Mouse (Mus musculus): ENCODE data around the gene Pold2. TPM values are rescaled to one million over a fixed set of nuclear protein-coding genes. Genes with fewer than 3 reads are reported as not detected.
A peak's percentile ranks its signal among the peaks of the same experiment; 100 is the strongest.

Pold2 gene
- total RNA-seq, 2 experiments from 2014 or later: 18.0 to 19.2 TPM

DNA sequence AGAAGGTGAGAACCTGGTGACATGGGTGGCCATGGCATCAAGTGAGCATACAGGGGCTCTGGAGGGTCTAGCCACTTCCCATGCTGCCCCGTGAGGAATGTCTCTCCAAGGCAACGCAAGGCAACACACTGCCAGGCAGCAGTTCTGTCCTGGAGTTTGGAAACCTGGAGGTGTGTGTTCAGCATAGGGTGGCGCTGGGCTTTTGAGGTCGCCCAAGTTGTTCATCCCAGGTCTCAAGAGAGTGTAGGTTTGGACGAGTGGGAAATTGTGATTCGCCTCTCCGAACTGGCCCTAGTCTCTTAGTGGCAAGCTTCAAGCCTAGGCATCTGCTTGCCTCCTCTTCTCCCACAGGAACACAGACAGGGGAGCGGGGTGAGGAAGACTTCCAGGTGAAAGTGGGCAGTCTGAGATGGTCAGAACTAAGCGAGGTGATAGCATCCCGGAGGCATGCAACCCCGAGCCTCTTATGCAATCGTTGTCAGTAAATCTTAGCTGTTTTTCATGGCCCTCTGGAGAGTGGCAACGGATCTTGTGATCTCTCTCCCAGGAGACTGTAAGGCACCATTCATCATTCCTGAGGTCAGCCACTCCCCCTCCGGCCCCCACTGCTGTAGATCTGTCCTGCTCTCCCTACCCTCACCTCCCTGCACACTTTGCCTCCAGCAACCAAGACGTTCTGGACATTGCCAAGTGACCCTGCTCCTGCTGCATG is 15.5 kb downstream of the Pold2 start:
- no peak for DNase-seq (ENCODE audit: low spot score in 2 of 2)
- intact Hi-C loops (cut with DNase I): no loop called here

DNA sequence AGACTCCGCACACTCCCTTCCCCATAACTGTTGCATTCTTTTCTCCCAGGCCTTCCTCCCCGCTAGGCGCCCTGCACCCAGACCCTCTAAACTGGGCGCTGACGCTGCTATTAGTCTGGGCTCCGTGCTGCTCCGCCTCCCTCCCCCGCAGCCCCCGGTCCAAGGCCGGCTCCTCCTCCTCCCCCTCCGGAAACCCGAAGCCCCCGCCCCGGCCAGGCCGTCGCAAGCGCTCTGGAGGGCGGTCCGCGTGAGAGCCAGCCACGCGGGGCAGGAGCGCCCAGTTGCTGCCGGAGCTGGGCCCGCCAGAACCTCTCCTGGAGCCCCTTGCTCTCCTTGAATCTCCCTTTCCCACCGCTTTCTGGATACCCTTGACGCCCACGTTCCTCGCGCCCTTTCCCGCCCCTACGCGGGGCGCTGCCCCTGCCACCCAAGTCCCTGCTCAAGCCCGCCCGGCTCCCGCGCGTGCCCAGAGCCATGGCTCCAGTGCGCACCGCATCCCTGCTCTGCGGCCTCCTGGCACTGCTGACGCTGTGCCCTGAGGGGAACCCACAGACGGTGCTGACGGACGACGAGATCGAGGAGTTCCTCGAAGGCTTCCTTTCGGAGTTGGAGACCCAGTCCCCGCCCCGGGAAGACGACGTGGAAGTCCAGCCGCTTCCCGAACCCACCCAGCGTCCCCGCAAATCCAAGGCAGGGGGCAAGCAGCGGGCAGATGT is 16.3 kb downstream of the Pold2 start, which contains the start of gene Aebp1:
Gene Aebp1, plus strand, starts transcription at position 270 of the 716 bp plus-strand sequence.
- intact Hi-C loops (cut with DNase I): no loop called here
- no peak for DNase-seq (ENCODE audit: low spot score in 2 of 2)

DNA sequence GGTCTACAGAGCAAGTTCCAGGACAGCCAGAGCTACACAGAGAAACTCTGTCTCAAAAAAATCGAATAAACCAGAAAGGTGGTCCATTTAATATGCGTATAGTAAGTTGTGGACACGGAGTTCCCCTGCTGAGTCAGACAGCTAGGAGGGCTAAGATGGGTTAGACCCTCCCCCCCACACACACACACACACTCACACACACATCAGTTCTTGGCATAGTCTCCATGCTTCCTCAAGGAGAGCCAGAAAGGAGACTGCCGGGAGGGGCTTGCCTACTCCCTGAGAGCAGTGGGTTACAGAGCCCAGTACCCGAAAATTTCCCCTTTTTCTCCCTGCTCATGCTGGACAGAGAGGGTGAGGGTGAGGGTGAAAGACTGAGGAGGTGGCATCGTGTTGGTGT is 17.5 kb downstream of the Pold2 start:
- DNase-seq (ENCODE audit: low spot score in 2 of 2): no peak
- intact Hi-C loops (cut with DNase I): no loop called here

DNA sequence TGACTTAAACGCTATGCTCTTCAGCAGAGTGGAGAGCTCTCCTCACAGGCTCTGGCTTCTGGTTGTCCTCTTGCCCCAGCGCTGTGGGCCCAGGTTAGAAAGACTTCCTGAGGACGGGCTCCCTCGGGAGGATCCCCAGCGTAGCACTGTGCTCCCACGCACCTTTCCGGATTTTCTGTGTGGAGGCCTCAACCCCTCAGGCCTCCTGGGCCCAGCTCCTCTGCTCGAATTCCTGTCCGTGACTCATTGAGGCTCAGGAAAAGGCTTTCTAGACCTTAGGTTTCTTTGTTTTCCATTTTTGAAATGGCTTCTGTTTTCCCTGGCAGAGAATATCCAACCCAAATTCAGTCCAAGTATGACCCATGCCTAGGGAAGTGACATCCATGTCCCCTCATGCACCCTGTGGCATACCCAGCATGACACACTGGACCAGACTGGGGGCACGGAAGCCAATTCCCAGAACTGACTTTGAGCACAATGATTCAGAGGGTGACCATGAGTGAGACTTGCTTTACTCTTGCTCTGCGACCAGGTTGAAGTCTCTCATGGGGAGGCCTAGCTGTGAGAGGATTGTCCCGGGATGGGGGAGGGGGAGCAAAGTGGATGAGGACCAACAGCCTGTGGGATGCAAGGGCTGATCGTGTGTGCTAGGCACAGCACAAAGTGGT is 18.1 kb downstream of the Pold2 start:
- no peak for DNase-seq (ENCODE audit: low spot score in 2 of 2)

DNA sequence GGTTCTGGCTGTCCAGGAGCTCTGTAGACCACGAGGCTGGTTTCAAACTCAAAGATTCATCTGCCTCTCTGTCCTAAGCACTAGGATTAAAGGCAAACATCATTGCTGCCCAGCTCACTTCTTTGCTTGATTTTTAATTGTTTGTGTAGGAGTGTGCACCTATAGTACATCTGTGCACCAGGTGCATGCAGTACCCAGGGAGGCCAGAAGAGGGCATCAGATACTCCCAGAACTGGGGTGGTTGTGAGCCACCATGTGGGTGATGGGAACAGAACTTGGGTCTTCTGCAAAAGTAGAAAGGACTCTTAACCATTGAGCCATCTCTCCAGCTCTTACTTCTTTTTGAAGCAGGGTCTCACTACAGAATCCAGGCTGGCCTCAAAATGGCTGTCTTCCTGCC is 19.4 kb downstream of the Pold2 start:
- intact Hi-C loops (cut with DNase I): no loop called here

More for the DNA sequence above, 18.1 kb downstream of the Pold2 start:
- intact Hi-C loops (cut with DNase I): no loop called here

DNA sequence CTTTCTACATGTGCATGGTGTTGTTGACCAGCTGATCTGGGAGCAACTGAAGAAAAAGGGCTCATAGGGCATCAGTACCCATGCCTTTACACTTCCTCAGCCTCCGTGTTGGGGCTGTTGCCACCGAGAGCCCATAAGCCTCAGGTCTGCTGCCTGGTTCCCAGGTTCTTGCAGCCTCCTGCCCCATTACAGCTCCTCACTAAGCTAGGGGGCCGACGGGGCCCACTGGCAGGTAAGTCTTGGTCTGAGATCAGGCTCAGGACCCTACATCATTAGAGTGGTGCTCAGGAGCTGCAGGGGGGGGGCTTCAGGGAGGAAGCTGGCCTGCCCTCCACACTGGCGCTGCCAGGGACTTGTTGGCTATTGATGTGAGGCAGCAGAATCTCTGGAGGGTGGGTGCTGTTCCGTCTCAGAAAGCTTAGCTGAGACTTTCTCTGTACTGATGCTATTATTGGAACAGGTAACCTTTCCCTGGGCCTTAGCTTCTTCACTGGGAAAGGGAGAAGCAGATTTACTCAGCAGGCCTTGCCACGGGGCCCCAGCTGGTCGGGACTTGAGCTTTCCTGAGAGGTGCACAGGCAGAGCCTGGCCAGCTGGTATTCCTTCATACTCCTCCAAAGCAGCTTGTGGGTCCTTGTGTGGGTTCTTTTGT is 21.5 kb downstream of the Pold2 start:
- DNase-seq (ENCODE audit: low spot score in 2 of 2): no peak
- intact Hi-C loops (cut with DNase I): no loop called here

More for the DNA sequence above, 19.4 kb downstream of the Pold2 start:
- no peak for DNase-seq (ENCODE audit: low spot score in 2 of 2)

DNA sequence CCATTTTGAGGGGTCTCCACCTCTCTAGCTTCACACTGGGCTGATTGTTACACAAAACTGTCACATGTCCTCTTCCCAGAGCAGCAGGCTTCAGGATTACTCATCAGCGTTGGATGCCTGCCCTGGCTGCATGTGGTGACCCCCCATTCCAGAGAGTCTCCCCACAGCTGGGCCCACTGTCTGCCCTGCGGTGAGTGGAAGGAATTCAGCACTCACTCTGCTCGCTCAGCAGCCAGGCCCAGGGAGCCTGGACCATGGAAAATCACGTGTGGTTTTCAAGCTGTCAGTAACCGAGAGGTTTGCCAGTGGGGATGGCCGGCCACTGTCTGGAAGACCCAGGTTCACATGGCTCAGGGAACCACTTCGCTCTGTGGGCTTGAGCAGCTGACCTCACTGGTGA is 22.2 kb downstream of the Pold2 start:
- DNase-seq (ENCODE audit: low spot score in 2 of 2): peak; percentile 24 to 38
- intact Hi-C loops (cut with DNase I): no loop called here

DNA sequence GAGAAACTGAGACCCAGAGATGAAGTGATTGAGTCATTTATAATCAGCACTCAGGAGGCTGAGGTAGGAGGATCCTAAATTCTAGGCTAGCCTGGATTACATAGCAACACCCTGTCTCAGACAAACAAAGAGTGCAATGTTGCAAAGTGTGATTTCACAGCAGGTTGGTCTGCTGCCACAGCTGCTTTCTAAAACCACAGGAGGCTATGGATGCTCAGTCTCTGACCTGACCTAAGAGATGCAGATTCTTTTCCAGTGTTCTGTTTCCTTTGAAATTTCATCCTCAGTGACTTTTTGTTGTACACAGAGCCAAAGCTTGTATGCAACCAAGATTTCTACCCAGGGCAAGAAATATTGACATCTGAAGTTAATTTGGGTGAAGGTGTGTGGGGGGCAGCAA is 22.6 kb downstream of the Pold2 start:
- intact Hi-C loops (cut with DNase I): no loop called here
- DNase-seq (ENCODE audit: low spot score in 2 of 2): no peak

DNA sequence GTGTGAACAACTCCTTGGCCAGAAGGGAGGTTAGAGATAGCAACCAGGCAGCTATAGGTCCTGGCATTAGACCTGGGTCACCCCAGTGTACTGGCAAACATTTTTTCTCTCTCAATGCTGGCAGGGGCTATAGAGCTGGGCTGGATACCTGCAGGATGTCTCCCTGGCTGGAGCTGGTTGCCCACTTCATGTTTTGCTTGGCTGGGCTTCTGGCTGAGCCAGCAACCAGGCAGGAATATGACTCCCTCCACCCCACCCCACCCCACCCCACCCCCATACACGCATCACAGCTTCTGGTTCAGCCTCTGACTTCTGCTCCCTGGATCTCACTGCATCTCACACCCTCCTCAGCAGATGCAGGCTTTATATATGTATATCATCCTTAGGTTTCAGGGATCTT is 25.8 kb downstream of the Pold2 start:
- intact Hi-C loops (cut with DNase I): no loop called here
- DNase-seq (ENCODE audit: low spot score in 2 of 2): no peak

DNA sequence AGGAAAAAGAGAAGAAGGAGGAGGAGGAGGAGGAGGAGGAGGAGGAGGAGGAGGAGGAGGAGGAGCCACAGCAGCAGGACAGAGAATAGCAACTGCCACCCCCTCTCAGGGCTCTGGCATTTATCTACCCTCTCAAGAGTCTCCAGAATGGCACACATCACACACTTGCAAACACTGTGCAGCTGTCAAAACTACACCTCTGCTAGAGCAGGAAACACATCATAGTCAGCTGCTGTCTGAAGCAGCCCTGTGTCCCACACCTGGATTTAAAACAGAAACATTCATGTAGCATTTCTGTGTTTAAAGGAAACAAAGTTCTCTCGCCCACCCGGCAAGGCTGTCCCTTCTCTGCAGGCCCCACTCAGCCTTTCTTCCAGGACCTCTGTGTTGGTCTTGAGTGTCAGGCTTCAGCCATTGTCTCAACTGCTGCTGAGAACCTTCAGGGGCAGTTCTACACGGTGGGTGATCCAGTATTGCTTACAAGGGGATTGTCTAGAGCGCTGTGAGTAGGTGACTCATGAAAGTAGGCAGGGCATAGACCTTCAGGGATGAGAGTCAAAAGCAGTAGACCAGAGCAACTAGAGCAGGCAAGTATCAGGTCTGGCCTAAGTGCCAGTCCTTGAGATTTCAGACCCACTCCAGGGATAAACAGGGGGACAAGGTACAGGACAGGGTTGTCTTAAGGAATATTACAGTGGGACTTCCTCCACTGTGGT is 26.9 kb downstream of the Pold2 start:
- DNase-seq (ENCODE audit: low spot score in 2 of 2): no peak
- intact Hi-C loops (cut with DNase I): no loop called here

DNA sequence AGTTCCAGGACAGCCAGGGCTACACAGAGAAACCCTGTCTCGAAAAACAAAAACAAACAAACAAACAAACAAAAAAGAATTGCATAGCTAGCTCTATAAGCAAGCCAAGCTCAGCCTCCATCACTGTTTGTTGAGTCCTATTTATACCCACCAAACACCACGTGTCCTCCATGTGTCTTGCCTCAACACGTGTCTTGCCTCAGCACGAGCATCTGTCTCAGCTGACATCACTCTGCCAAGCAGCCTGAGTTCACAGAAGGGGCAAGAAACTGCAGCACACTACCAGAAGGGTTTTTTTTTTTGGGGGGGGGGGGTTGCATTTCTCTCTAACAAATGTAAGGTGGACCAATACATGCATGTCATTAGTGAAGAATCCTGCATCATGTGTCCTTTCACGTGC is 27.6 kb downstream of the Pold2 start:
- DNase-seq (ENCODE audit: low spot score in 2 of 2): no peak
- intact Hi-C loops (cut with DNase I): no loop called here

DNA sequence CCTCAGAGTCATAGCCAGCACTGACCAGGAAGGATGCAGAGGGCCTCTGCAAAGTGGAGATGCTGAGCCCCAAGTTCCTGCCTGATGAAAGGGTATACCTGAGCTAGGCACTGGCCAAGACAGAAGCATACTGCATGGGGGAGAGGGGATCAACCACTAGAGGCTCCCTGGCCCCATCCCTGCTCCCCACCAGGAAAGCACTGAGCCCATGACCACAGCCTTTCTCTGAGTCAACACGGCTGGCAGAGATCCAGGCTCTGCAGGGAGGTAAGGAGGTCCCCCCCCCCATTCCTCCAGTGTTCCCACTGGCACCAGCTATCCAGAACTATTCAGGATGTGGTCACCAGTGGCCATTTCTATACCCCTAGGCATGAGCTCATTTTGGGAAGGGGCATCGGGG is 28.8 kb downstream of the Pold2 start:
- intact Hi-C loops (cut with DNase I): no loop called here
- DNase-seq (ENCODE audit: low spot score in 2 of 2): no peak

DNA sequence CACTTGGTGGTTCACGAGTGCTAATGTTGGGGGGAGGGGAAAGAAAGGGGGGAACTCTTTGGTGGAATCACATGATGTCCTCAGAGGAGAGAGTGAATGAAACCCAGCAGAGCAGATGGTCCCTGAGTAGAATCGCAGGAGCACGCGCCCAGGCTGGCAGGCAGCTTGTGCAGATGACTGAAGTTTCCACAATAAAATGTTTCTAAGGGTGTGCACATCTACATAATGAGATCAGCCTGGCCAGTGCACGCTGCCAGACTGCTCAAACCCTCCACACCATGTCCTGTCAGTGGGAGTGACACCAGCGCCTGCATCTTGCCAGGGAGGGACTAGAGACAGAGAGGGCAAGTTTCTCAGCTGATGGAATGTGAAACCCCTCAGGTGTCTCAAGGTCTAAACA is 29.4 kb downstream of the Pold2 start:
- intact Hi-C loops (cut with DNase I): no loop called here
- DNase-seq (ENCODE audit: low spot score in 2 of 2): peak; percentile 36 to 50

DNA sequence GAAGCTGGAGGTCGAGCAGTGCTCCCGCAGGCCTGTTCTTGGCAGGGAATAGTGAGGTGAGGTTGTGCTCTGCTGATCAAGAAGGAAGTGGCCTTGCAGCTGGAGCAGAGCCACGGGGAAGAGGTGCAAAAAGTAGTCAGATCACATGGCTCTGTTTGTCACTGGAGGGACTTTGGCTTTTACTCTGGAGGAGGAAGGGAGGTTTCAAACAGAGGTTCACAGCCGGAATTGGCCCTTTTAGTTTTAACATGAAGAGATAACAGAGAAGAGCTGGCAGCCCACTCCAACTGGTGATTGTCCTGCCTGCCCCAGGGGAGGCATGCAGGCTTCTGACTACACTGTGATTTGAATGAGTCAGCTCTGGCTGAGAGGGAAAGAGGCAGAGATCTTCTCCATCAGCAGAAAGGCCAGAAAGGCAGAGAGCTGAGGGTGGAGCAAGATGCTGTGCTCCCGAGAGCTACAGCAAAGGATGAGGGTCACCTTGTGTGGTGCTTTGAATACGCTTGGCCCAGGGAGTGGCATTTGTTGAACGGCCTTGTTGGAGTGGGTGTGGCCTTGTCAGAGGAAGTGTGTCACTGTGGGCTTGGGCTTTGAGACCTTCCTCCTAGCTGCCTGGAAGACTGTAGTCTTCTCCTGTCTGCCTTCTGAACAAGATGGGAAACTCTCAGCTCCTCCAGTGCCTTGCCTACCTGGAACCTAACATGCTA is 31.3 kb downstream of the Pold2 start:
- intact Hi-C loops (cut with DNase I): no loop called here
- no peak for DNase-seq (ENCODE audit: low spot score in 2 of 2)

DNA sequence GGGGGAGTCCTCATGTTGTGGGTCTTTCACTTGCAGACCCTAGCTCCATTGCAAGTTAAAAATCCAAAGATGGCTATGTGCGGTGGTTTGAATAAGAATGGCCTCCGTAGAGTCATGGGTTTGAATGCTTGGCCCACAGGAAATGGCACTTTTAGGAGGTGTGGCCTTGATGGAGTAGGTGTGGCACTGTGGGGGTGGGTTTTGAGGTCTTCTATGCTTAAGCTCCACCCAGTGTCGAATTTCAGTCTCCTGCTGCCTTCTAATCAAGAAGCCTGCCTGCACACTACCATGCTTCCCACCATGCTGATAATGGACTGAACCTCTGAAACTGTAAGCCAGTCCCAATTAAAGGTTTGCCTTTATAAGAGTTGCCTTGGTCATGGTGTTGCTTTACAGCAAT is 35.0 kb downstream of the Pold2 start:
- intact Hi-C loops (cut with DNase I): no loop called here
- DNase-seq (ENCODE audit: low spot score in 2 of 2): no peak

DNA sequence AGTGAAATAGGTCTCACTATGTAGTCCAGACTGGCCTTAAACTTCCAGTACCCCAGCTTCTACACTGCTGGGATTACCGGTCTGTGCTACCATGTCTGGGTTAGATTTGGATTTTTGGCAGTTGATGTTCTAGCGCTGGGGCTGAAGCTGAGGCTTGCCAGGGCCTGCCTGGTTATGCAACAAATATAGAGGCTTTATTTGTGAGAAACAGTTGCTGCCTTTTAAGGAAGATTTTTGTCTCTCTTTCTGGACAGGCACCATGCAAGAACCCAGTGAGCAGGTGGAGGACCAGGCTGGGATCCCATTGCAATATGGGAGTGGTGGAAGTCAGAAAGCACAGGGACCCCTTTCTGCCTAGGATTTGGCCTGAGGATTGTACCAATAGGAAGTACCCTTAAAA is 36.3 kb downstream of the Pold2 start:
- intact Hi-C loops (cut with DNase I): no loop called here
- DNase-seq (ENCODE audit: low spot score in 2 of 2): no peak

DNA sequence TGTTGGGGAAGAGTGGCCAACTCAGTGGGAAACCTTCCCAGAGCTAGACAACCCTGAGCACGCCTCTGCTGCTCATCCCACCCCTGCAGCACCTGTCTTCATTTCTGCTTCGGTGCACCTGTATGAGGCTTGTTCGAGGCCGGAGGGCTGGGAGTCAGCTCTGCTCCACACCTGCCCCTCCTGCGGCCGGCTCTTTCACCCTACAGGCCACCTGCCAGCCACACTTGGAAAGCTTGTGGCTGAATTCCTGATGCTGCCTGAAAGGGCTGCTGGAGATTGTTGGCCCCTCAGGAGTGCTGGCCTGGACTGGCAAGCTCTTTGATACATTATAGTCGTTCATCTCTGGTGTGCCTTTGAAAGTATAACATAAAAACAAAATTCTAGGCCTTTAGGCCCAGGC is 37.7 kb downstream of the Pold2 start:
- intact Hi-C loops (cut with DNase I): no loop called here
- no peak for DNase-seq (ENCODE audit: low spot score in 2 of 2)

DNA sequence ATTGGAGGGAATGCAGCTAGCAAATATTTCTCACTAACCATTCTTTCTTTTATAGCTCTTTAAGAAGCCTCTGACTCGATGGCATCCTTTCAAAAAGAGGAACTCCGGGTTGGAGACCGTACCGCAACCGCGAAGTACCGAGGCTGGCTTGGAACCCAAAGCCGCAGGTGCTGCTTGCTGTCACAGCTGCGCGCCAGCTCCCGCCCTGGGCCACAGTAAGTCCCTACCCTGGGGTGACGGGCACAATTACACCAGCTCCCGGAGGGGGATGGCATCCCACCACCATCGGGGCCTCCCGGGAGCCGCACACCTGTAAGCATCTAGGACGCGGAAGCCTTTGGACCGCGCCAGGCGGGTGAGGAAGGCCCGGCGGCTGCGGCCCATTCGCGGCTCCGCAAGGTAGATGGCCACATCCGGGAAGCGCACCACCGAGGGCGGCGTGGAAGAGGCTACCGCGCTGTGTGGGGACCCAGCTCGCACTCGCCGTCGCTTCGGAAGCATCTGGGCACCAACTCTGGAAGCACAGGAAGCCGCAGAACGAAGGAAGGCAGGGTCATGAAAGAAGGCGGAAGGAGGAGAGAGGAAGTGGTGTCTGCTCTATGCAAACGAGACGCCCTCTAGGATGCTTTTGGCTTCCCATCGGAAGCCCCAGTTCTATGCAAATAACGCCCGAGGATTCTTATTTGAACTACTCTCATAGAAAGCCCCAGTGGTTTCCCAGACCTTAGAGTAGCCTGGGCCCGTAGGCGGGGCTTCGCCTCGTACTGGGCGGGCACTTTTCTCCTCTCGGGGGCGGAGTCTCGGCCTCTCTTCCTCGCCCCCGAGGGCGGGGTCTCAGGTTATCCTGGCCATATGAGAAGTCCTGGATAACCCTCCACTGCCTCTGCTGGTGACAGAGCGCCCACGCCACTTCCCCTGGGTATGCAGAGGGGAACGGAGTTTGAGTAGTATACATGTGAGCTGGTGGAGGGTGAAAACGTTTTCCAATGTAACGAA is 40.5 kb downstream of the Pold2 start, which contains the start of gene Polm:
Gene Polm, minus strand, starts transcription at position 766 of the 996 bp plus-strand sequence.
- intact Hi-C loops (cut with DNase I): loop anchor here (5.0 kb wide), 2 partner anchors 40 to 50 kb away; partner anchors contain the start of genes Dbnl and Pold2

More for the DNA sequence above, 40.5 kb downstream of the Pold2 start, which contains the start of gene Polm:
- peak; percentile 83 to 85 for DNase-seq (ENCODE audit: low spot score in 2 of 2)
